Mouse (Mus musculus) liver, embryonic 14.5 days (tissue): ENCODE results near the gene Spata31d1b.

Experiments
- CTCF ChIP-seq: IDR thresholded peaks from 2 replicates; pipeline ENCODE4 v1.5.1; 2016; ENCODE audit warnings: antibody characterized with exemption, low read depth, control low read depth
- EP300 ChIP-seq: IDR thresholded peaks from 2 replicates; pipeline ENCODE4 v1.6.1; 2016; ENCODE audit warnings: antibody characterized with exemption, low read depth

- TF ChIP-seq CTCF (no peak), EP300 (no peak)
Observed at GRCm38 (mm10) chr13:59746164-59746563, 34.1 kb downstream of the Spata31d1b start.
